Mouse (Mus musculus): ENCODE data around the gene Adad2. TPM values are rescaled to one million over a fixed set of nuclear protein-coding genes. Genes with fewer than 3 reads are reported as not detected.

Gene Adad2
- polyA plus RNA-seq, 2 experiments = not detected

GRCm38 (mm10) chr8:119635958-119636357 lies 23.4 kb downstream of the Adad2 start:
- TF ChIP-seq EP300 (IDR thresholded peaks at IDR 0.05; ENCODE audit: low read depth) (no peak), CTCF (IDR thresholded peaks at IDR 0.05; ENCODE audit: low read depth) (no peak)
- Histone ChIP-seq H3K4me2 (ENCODE audit: low read depth) (no peak overlapping the region), H3K9ac (replicated peaks) (no peak overlapping the region), H3K27ac (no peak overlapping the region), H3K4me3 (ENCODE audit: insufficient read depth in 1 of 2, low read depth in 2 of 2, low read length in 2 of 2) (no peak overlapping the region), H3K36me3 (replicated peaks; ENCODE audit: control insufficient read depth, insufficient read depth, low read depth) (no peaks in the 10 kb centered on the region), H3K4me1 (replicated peaks; ENCODE audit: control insufficient read depth in 2 of 2, insufficient read depth in 2 of 2, low read length in 1 of 2) (no peaks in the 10 kb centered on the region), H3K9me3 (ENCODE audit: control insufficient read depth, low read length) (no peaks in the 10 kb centered on the region), H3K27me3 (ENCODE audit: control insufficient read depth, insufficient read depth, low read length) (peaks cover 12% of the 10 kb centered on the region)
- no peak for ATAC-seq (ENCODE audit: insufficient read depth)
- DNase-seq (ENCODE audit: low read depth in 3 of 3, low spot score in 3 of 3) = no peak
- 53% methylated on average over 2 of the region's 2 CpGs for WGBS (ENCODE audit: insufficient replicate concordance)

- Histone ChIP-seq H3K36me3 (replicated peaks; ENCODE audit: control insufficient read depth, insufficient read depth, low read depth) (no peaks in the 10 kb centered on the region), H3K4me2 (ENCODE audit: low read depth) (no peak overlapping the region), H3K27me3 (ENCODE audit: control insufficient read depth, insufficient read depth, low read length) (peaks cover 12% of the 10 kb centered on the region), H3K9ac (replicated peaks) (no peak overlapping the region), H3K4me3 (ENCODE audit: insufficient read depth in 1 of 2, low read depth in 2 of 2, low read length in 2 of 2) (no peak overlapping the region), H3K27ac (no peak overlapping the region), H3K9me3 (ENCODE audit: control insufficient read depth, low read length) (no peaks in the 10 kb centered on the region), H3K4me1 (replicated peaks; ENCODE audit: control insufficient read depth in 2 of 2, insufficient read depth in 2 of 2, low read length in 1 of 2) (no peaks in the 10 kb centered on the region)
- ATAC-seq (ENCODE audit: insufficient read depth) (no peak), DNase-seq (ENCODE audit: low read depth in 3 of 3, low spot score in 3 of 3) (no peak)
- no peak for TF ChIP-seq EP300 (IDR thresholded peaks at IDR 0.05; ENCODE audit: low read depth)
- TF ChIP-seq CTCF (IDR thresholded peaks at IDR 0.05; ENCODE audit: low read depth) = no peak
- 50% methylated on average over 7 of the region's 7 CpGs for WGBS (ENCODE audit: insufficient replicate concordance)
Observed at GRCm38 (mm10) chr8:119636766-119637165, 24.2 kb downstream of the Adad2 start.

GRCm38 (mm10) chr8:119637381-119637780 lies 24.8 kb downstream of the Adad2 start:
- Histone ChIP-seq H3K9ac (replicated peaks) (no peak overlapping the region), H3K4me2 (ENCODE audit: low read depth) (no peak overlapping the region), H3K4me1 (replicated peaks; ENCODE audit: control insufficient read depth in 2 of 2, insufficient read depth in 2 of 2, low read length in 1 of 2) (no peaks in the 10 kb centered on the region), H3K27ac (no peak overlapping the region), H3K4me3 (ENCODE audit: insufficient read depth in 1 of 2, low read depth in 2 of 2, low read length in 2 of 2) (no peak overlapping the region), H3K36me3 (replicated peaks; ENCODE audit: control insufficient read depth, insufficient read depth, low read depth) (no peaks in the 10 kb centered on the region), H3K27me3 (ENCODE audit: control insufficient read depth, insufficient read depth, low read length) (peaks cover 12% of the 10 kb centered on the region), H3K9me3 (ENCODE audit: control insufficient read depth, low read length) (no peaks in the 10 kb centered on the region)
- no peak for ATAC-seq (ENCODE audit: insufficient read depth)
- no peak for TF ChIP-seq CTCF (IDR thresholded peaks at IDR 0.05; ENCODE audit: low read depth)
- DNase-seq (ENCODE audit: low read depth in 3 of 3, low spot score in 3 of 3) = no peak
- WGBS (ENCODE audit: insufficient replicate concordance) = 63% methylated on average over 4 of the region's 4 CpGs

- DNase-seq (ENCODE audit: low read depth in 3 of 3, low spot score in 3 of 3) = no peak
- no peak overlapping the region for H3K9ac ChIP-seq (replicated peaks)
- ATAC-seq (ENCODE audit: insufficient read depth) = no peak
- peaks cover 6% of the 10 kb centered on the region for H3K27me3 ChIP-seq (ENCODE audit: control insufficient read depth, insufficient read depth, low read length)
- H3K36me3 ChIP-seq (replicated peaks; ENCODE audit: control insufficient read depth, insufficient read depth, low read depth) = no peaks in the 10 kb centered on the region
- no peak overlapping the region for H3K4me2 ChIP-seq (ENCODE audit: low read depth)
- no peak overlapping the region for H3K27ac ChIP-seq
- WGBS (ENCODE audit: insufficient replicate concordance) = 67% methylated on average over 6 of the region's 6 CpGs
- H3K4me1 ChIP-seq (replicated peaks; ENCODE audit: control insufficient read depth in 2 of 2, insufficient read depth in 2 of 2, low read length in 1 of 2) = no peaks in the 10 kb centered on the region
- H3K9me3 ChIP-seq (ENCODE audit: control insufficient read depth, low read length) = no peaks in the 10 kb centered on the region
- no peak overlapping the region for H3K4me3 ChIP-seq (ENCODE audit: insufficient read depth in 1 of 2, low read depth in 2 of 2, low read length in 2 of 2)
- TF ChIP-seq CTCF (IDR thresholded peaks at IDR 0.05; ENCODE audit: low read depth) = no peak
- no peak for TF ChIP-seq EP300 (IDR thresholded peaks at IDR 0.05; ENCODE audit: low read depth)
Observed at GRCm38 (mm10) chr8:119638261-119638660, 25.7 kb downstream of the Adad2 start.

- ATAC-seq (ENCODE audit: insufficient read depth) (no peak), DNase-seq (ENCODE audit: low read depth in 3 of 3, low spot score in 3 of 3) (no peak)
- no peaks in the 10 kb centered on the region for H3K9me3 ChIP-seq (ENCODE audit: control insufficient read depth, low read length)
- no peak for TF ChIP-seq CTCF (IDR thresholded peaks at IDR 0.05; ENCODE audit: low read depth)
- no peak for TF ChIP-seq EP300 (IDR thresholded peaks at IDR 0.05; ENCODE audit: low read depth)
- H3K4me2 ChIP-seq (ENCODE audit: low read depth) = no peak overlapping the region
- no peaks in the 10 kb centered on the region for H3K4me1 ChIP-seq (replicated peaks; ENCODE audit: control insufficient read depth in 2 of 2, insufficient read depth in 2 of 2, low read length in 1 of 2)
- H3K36me3 ChIP-seq (replicated peaks; ENCODE audit: control insufficient read depth, insufficient read depth, low read depth) = no peaks in the 10 kb centered on the region
- 46% methylated on average over 7 of the region's 7 CpGs for WGBS (ENCODE audit: insufficient replicate concordance)
- H3K4me3 ChIP-seq (ENCODE audit: insufficient read depth in 1 of 2, low read depth in 2 of 2, low read length in 2 of 2) = no peak overlapping the region
- H3K9ac ChIP-seq (replicated peaks) = no peak overlapping the region
- H3K27me3 ChIP-seq (ENCODE audit: control insufficient read depth, insufficient read depth, low read length) = no peaks in the 10 kb centered on the region
- H3K27ac ChIP-seq = no peak overlapping the region
Observed at GRCm38 (mm10) chr8:119639798-119640197, 27.3 kb downstream of the Adad2 start.

All from liver, embryonic 14.5 days (tissue).